Mouse (Mus musculus): ENCODE data around the gene Gbe1.

DNA sequence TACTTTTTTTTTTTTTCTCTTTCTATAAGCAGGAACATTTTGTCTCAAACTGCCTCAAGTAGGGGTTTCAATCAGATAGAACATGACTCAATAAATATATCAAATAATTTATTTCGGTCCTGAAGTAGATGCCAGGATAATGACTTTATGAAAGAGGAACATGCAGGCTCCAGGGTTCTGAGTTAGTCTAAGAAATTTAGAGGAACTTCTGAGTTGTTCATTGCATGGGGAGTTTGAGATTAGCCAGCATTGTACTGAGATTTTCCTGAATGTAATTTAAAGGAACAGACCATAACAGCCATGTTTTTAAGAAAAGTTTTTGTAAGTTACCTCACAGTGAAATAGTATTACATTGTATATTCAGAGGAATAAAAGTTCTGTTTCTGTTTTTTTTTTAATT is 71.7 kb downstream of the Gbe1 start:
- no peak for TF ChIP-seq CTCF (IDR thresholded peaks at IDR 0.05; ENCODE audit: insufficient read depth, low read length)
- TF ChIP-seq POLR2A (IDR thresholded peaks at IDR 0.05; ENCODE audit: borderline replicate concordance, extremely low read depth, low read depth, low read length) = no peak
